Mouse (Mus musculus) thymus, postnatal 14 days (tissue): ENCODE measurements around the gene Sbno2.
A peak's percentile ranks its signal among the peaks of the same experiment; 100 is the strongest.

ENCODE experiments used
- DNase-seq: peaks from one replicate; pipeline ENCODE4 v3.0.0; 2021

The Sbno2 gene

DNA sequence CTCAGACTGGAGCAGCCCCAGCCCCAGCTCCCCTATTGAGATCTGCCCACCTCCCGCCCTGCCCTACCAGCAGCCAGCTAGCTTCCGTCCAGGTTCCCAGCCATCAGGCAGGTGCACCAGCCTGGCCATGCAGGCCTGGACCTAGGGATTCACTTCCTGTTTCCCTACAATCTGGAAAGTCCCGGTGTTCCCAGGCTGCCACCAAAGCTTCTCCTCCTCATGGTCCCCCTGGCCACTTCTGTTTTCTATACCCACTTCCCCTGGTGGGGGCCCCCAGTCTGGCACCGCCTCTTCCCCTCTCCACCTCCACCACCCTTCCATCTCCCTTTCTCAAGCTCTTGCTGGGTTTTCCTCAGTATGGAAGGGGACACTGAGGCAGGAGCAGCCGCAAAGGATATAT, at the start of gene Sbno2:
Sbno2 (minus strand) TSS at position 112 of the 400 bp plus-strand sequence.
- no peak for DNase-seq

DNA sequence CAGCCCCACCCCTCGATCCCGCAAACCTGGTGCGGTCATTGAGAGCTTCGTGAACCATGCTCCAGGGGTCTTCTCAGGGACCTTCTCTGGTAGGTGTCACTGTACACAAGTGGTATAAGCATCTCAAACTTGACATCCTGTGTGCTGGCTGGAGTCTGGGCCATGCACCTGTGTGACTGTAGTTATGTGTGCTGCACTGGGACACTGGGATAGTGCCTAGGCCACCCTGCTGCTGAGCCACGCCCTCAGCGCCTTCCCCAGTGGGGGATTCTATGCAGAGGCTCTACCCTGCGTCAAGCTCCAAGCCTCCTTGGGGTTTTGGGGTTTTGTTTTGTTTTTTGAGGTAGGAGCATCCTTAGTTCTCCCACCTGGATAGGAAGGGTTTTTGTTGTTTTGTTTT, 49.0 kb upstream of the Sbno2 start:
- DNase-seq = no peak

DNA sequence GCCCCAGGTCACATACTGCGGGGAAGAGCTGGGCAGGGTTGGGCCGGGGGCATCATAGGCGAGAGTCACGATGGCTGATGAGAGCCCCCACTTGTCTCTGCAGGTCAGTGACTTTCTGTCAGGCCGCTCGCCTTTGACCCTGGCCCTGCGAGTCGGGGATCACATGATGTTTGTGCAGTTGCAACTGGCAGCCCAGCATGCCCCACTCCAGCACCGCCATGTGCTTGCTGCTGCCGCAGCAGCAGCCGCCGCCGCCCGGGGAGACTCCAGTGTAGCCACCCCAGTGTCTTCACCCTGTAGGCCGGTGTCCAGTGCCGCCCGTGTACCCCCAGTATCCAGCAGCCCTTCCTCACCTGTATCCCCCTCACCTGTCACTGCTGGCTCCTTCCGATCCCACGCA, 48.3 kb upstream of the Sbno2 start:
- no peak for DNase-seq

- DNase-seq = peak; percentile 42
These were observed 47.5 kb upstream of the Sbno2 start for GRCm38 (mm10) chr10:80152873-80153260.

GRCm38 (mm10) chr10:80152071-80152872, 46.9 kb upstream of the Sbno2 start:
- peak; percentile 58 for DNase-seq

- peak; percentile 79 for DNase-seq
These were observed 46.1 kb upstream of the Sbno2 start for GRCm38 (mm10) chr10:80151211-80152034.

GRCm38 (mm10) chr10:80150226-80151210, 45.1 kb upstream of the Sbno2 start:
- DNase-seq = peak; percentile 91

DNA sequence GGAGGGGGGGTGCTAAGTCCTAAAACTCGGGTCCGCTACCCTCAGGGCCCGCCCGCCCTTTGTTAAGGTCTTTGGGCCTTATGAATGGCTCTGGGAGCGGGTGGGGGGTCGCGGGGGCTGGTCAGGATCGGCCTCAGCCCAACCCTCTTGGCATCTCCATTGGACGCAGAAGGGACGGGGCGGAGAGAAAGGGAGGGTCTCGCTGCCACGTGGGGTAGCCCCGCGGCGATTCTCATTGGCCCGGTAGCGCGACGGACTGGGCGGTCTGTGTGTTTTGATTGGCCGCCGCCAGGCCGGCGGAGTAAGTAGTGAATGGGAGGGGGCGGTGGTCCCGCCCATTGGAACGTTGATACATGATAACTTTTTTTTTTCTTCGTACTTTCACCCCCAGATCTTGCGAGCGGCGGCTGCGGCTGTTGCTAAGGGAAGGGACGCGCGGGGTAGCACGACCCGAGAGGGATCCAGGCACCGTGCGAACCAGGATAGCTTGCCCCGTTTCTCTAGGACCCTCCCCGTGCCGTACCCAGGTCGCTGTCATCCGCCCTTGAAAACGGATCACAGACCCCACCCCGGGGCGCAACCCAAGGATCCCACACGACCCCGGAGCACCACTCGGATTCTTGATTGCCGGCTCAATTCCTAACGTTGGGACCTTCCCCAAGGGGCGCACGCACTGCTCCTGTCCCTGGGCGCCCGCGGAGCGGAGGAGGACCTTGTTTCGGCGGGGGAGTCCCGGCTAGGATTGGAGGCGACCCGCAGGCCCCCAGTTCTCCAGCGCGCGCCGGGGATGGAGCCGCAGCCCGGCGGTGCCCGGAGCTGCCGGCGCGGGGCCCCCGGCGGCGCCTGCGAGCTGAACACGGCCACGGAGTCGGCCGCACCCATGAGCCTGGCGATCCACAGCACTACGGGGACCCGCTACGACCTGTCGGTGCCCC, 44.2 kb upstream of the Sbno2 start:
- peak; percentile 98 for DNase-seq

DNA sequence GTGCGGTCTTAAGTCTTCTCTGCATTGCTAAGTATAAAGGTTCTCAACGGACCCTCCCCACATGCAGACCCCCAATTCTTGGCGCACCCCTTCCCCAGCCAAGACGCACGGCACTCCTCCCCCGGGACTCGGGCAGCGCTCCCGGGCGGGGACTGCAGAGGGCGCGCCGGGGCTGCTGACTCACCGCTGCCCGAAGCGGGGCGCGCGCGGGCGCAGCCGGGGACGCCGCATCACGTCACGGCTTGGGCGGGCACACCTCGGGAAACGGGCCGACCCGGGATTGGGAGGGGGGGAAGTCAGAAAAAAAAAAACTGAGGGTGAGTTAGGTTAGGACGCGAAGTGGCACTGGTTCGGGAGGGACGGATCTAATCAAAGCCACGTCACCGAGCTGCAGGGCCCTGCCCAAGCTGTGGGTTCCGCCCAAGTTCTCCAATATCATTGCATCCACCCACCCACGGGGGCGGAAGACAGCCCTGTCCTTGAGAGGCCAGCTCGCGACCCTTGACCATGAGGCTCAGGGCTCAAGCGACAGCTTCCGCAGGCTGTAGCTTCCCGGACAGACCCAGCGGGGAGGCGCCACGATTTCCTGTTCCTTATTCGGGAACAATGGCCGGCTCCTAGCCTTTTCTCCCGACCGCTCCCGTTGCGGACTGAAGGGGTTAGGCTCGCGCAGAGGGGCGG, 43.4 kb upstream of the Sbno2 start:
- DNase-seq = peak; percentile 96

DNA sequence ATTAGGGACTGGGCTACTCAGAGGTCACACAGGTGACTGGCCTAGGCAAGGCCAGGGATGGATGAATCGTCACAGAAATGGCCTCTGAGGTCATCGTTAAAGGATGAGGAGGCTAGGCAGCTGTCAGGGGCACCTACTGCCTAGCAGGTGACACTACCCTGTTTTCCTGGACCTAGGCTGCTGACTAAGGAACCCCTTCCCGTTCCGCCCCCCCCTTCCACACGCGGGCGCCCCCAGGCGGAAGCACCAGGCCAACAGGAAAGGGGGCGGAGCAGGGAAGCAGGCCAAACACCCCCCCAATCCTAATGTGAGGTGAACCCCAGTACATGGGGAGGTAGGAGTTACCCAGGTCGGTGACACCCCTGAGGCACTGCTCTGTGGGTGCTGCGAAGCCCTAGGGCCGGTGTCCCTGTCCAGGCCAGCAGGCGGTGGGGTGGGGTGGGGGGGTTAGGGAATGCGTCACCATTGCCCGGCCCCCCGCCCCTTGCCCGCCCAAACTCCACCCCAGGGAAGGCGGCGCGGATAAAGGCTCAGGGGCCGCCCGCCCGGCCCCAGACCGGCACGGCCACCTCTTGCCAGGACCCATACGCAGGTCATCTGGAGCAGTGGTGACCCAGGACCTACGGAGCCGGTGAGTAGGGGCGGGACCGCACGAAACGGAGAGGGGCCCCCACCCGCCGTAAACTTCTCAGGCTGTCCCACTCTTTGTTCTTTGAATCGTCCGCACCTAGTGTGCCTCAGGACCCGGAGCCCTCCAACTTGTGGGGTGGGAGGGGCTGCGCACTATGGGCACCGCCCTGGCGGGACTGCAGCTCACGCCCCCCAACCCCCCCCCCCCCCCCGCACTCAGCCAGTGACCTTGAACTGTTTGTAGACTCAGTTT, 42.6 kb upstream of the Sbno2 start, which contains the start of gene Midn:
Midn (plus strand) TSS at position 554 of the 883 bp plus-strand sequence.
- peak; percentile 81 for DNase-seq

DNA sequence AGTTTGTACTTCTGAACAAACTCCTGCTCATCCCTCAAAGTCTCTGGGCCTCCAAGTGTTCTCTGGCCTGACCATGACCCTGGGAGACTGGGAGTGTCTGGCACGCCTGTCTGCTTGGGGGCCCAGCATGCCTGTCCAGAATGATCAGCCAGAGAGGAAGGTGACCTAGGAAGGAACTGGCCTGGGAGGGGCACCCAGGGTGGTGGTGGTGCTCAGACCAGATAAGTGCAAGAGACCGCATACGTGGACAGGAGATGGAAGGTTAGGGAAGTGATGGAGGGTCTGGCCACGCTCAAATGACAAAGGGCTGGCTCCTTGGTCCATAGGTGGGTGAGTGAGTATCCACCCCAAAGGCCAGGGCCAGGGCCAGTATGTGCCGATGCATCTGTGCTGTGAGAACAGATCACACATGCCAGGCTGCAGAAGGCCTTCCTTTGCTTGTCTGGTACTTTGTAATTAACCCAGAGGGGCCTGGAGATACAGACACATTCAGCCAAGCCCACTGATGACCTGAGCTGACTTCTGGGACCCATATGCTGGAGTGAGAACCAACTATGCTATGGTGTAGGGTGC, 41.9 kb upstream of the Sbno2 start:
- no peak for DNase-seq

DNA sequence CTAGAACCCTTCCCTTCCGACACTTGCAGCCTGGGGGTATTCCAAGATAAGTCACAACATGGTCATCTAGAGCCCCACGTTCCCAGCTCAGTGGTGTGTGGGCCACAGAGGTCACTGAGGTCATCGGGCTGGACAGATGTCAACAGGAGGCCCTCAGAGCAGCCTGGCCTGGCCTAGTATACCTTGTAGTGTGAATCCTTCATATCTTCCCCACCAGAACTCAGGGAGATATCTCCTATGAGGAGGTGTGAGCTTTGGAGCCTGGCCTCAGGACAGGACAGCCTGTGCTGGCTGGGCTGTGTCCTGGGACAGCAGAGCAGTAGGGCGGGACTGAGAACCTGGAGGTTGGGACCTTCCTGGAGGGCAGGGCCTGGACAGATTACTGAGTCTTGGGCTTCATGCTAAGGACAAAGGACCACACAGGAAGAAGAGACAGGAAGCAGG, 41.2 kb upstream of the Sbno2 start:
- no peak for DNase-seq

DNA sequence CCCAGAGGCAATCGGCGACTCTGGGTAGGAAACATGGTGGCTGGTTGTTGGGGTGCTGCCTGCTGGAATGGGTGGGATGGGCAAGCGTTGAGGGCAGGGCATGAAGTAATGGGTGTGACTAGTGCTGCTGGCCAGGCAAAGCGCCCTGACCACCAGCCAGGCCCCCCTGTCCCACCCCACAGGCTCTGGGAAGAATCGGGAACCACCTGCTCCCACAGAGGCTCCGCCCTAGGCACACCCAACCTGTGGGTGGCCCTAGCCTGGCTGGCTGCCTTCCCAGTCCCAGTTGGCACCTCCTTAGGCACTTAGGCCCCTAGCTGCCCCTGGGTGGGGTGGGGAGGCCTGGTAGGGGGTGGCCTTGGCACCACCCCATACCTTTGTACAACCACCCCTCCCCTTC, 40.5 kb upstream of the Sbno2 start:
- no peak for DNase-seq

DNA sequence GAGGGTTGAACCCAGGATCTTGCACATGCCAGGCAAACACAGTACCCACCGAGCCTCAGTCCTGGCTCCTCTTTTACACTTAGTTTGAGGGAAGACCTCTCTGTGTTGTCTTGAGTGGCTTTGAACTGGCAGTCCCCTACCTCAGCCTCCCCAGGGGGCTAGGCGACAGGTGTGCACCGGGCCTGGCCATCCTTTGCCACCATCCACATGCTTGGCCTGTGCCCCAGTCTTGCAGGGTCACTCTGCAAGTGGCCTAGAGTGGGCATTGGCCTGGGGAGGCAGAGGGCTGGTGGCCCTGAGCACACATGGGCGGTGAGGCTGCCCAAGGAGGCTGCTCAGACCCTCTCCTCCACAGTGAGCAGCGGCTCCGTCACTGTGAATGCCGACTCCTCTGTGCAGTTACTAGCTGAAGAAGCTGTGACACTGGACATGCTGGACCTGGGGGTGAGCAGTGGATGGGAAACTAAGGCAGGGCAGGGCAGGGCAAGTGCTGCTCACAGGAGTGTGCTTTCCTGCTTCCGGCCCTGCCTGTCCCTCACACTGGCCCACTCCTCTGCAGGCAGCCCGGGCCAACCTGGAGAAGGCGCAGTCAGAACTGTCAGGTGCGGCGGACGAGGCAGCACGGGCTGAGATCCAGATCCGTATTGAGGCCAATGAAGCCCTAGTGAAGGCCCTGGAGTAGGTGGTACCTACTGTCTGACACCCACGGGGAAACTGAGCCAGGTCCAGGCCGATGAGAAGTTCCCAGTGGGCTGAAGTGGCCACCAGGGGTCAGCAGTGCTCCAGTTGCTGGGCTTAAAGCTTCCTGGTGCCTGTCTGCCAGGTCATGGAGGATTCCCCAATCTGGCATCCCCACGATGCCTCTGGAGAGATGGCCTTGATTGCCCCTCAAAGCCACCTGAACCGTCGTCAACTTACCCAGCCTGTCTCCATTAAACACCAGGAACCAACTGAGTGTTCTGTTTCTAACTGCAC, 39.8 kb upstream of the Sbno2 start:
- peak; percentile 83 for DNase-seq

DNA sequence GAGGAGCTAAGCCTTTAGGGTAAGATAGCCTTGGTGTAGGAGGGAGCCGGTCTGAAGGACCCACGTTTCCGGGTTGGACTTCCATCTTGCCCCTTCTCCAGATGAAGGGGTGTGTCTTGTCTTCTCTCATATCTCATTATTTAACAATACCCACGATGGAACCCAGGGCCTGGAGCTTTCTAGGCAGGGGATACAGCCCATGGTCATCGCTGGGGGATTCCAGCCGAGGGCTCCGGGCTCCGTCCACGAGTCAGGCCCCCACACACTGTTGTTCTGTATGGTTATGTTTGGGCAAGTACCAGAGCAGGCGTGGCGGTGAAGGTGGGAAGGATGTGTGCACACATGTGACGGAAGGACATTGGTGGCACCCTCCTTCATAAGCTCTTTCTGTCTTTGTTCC, 38.8 kb upstream of the Sbno2 start:
- no peak for DNase-seq

GRCm38 (mm10) chr10:80143664-80144063, 38.3 kb upstream of the Sbno2 start:
- DNase-seq = no peak

GRCm38 (mm10) chr10:80142530-80142925, 37.2 kb upstream of the Sbno2 start:
- DNase-seq = no peak
